Mouse (Mus musculus) WW6 (cell line): ENCODE data around the gene Eif2b3.

Experiments
- DNase-seq: peaks from one replicate; pipeline ENCODE4 v3.0.0-alpha.2; 2013; ENCODE audit warnings: low read depth, low spot score

Gene Eif2b3

GRCm38 (mm10) chr4:117014901-117015415 lies 4.2 kb upstream of the Eif2b3 start:
- DNase-seq = no peak

GRCm38 (mm10) chr4:117017738-117018137 lies 1.5 kb upstream of the Eif2b3 start:
- DNase-seq = no peak

GRCm38 (mm10) chr4:117018327-117018726 lies 875 bp upstream of the Eif2b3 start:
- DNase-seq = no peak

- DNase-seq = no peak
Observed at GRCm38 (mm10) chr4:117023469-117023868, 4.3 kb downstream of the Eif2b3 start.

GRCm38 (mm10) chr4:117031105-117031504 lies 11.9 kb downstream of the Eif2b3 start:
- no peak for DNase-seq

GRCm38 (mm10) chr4:117039925-117040687 lies 20.9 kb downstream of the Eif2b3 start:
- DNase-seq = no peak

- no peak for DNase-seq
Observed at GRCm38 (mm10) chr4:117040791-117041190, 21.6 kb downstream of the Eif2b3 start.

GRCm38 (mm10) chr4:117041283-117041721 lies 22.1 kb downstream of the Eif2b3 start:
- DNase-seq = no peak

- DNase-seq = no peak
Observed at GRCm38 (mm10) chr4:117048836-117049235, 29.6 kb downstream of the Eif2b3 start.

GRCm38 (mm10) chr4:117049485-117049884 lies 30.3 kb downstream of the Eif2b3 start:
- DNase-seq = no peak

GRCm38 (mm10) chr4:117052626-117053025 lies 33.4 kb downstream of the Eif2b3 start:
- no peak for DNase-seq

- no peak for DNase-seq
Observed at GRCm38 (mm10) chr4:117053956-117054355, 34.8 kb downstream of the Eif2b3 start.

- no peak for DNase-seq
Observed at GRCm38 (mm10) chr4:117056102-117056501, 36.9 kb downstream of the Eif2b3 start.

GRCm38 (mm10) chr4:117056514-117056913 lies 37.3 kb downstream of the Eif2b3 start:
- peak; percentile 13 for DNase-seq

- DNase-seq = no peak
Observed at GRCm38 (mm10) chr4:117058512-117058911, 39.3 kb downstream of the Eif2b3 start.

GRCm38 (mm10) chr4:117062700-117063390 lies 43.6 kb downstream of the Eif2b3 start:
- DNase-seq = no peak

- DNase-seq = no peak
Observed at GRCm38 (mm10) chr4:117068035-117068434, 48.8 kb downstream of the Eif2b3 start.

- DNase-seq = no peak
Observed at GRCm38 (mm10) chr4:117069647-117070046, 50.4 kb downstream of the Eif2b3 start.

GRCm38 (mm10) chr4:117070624-117071023 lies 51.4 kb downstream of the Eif2b3 start:
- DNase-seq = no peak

GRCm38 (mm10) chr4:117071183-117071582 lies 52.0 kb downstream of the Eif2b3 start:
- DNase-seq = no peak

- DNase-seq = no peak
Observed at GRCm38 (mm10) chr4:117087948-117088640, 68.9 kb downstream of the Eif2b3 start.

- no peak for DNase-seq
Observed at GRCm38 (mm10) chr4:117090586-117090985, 71.4 kb downstream of the Eif2b3 start.
